Mouse (Mus musculus): ENCODE measurements around the gene Glis3. TPM values are rescaled to one million over a fixed set of nuclear protein-coding genes. Genes with fewer than 3 reads are reported as not detected.

The Glis3 gene
- polyA plus RNA-seq, 1 experiment from 2014 or later: 4.1 TPM

- no peaks in the 10 kb centered on the region for H3K4me1 ChIP-seq (replicated peaks; ENCODE audit: control insufficient read depth, insufficient read depth, low read length)
- DNase-seq (ENCODE audit: low spot score) (no peak), ATAC-seq (ENCODE audit: low FRiP score) (no peak)
- no peaks in the 10 kb centered on the region for H3K27me3 ChIP-seq (ENCODE audit: control insufficient read depth, insufficient read depth, low read length)
- H3K27ac ChIP-seq: no peak overlapping the region
- no peaks in the 10 kb centered on the region for H3K9me3 ChIP-seq (ENCODE audit: control insufficient read depth, low read length)
- H3K36me3 ChIP-seq (replicated peaks; ENCODE audit: control insufficient read depth, insufficient read depth): no peaks in the 10 kb centered on the region
- H3K4me2 ChIP-seq (replicated peaks): no peak overlapping the region
- no peak overlapping the region for H3K9ac ChIP-seq
- WGBS: 83% methylated on average over 1 of the region's 1 CpGs
- no peak overlapping the region for H3K4me3 ChIP-seq (replicated peaks; ENCODE audit: low read length)
Observed at GRCm38 (mm10) chr19:28366766-28367165, 313.1 kb downstream of the Glis3 start.

GRCm38 (mm10) chr19:28365897-28366296, 314.0 kb downstream of the Glis3 start:
- Histone ChIP-seq H3K27me3 (ENCODE audit: control insufficient read depth, insufficient read depth, low read length) (no peaks in the 10 kb centered on the region), H3K4me2 (replicated peaks) (no peak overlapping the region), H3K36me3 (replicated peaks; ENCODE audit: control insufficient read depth, insufficient read depth) (no peaks in the 10 kb centered on the region), H3K27ac (no peak overlapping the region), H3K9ac (no peak overlapping the region), H3K9me3 (ENCODE audit: control insufficient read depth, low read length) (no peaks in the 10 kb centered on the region), H3K4me1 (replicated peaks; ENCODE audit: control insufficient read depth, insufficient read depth, low read length) (no peaks in the 10 kb centered on the region), H3K4me3 (replicated peaks; ENCODE audit: low read length) (no peak overlapping the region)
- no peak for ATAC-seq (ENCODE audit: low FRiP score)
- 51% methylated on average over 7 of the region's 7 CpGs for WGBS
- no peak for DNase-seq (ENCODE audit: low spot score)

DNA sequence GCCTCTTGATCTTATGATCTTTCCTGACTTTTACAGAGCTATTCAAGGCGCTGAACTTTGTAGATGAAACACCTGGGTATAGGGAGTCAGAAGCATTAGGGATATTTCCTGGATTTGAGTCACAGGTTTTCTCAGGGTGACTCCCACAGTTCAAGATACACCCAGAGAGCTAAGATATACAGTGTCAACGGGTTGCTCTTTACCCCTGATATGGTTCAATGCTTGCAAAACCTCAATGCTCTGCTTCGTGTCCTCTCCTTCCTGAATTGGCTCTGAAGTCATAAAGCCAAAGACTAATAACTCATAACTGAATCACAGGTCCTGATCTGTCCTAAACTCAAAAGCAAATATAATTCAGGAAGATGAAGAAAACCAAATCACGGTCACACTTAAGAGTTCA, 319.0 kb downstream of the Glis3 start:
- WGBS: 90% methylated on average over 4 of the region's 4 CpGs
- no peaks in the 10 kb centered on the region for H3K4me1 ChIP-seq (replicated peaks; ENCODE audit: control insufficient read depth, insufficient read depth, low read length)
- DNase-seq (ENCODE audit: low spot score): no peak
- H3K4me2 ChIP-seq (replicated peaks): no peak overlapping the region
- H3K27ac ChIP-seq: no peak overlapping the region
- H3K27me3 ChIP-seq (ENCODE audit: control insufficient read depth, insufficient read depth, low read length): no peaks in the 10 kb centered on the region
- H3K9me3 ChIP-seq (ENCODE audit: control insufficient read depth, low read length): no peaks in the 10 kb centered on the region
- H3K9ac ChIP-seq: no peak overlapping the region
- ATAC-seq (ENCODE audit: low FRiP score): no peak
- no peak overlapping the region for H3K4me3 ChIP-seq (replicated peaks; ENCODE audit: low read length)
- no peaks in the 10 kb centered on the region for H3K36me3 ChIP-seq (replicated peaks; ENCODE audit: control insufficient read depth, insufficient read depth)

DNA sequence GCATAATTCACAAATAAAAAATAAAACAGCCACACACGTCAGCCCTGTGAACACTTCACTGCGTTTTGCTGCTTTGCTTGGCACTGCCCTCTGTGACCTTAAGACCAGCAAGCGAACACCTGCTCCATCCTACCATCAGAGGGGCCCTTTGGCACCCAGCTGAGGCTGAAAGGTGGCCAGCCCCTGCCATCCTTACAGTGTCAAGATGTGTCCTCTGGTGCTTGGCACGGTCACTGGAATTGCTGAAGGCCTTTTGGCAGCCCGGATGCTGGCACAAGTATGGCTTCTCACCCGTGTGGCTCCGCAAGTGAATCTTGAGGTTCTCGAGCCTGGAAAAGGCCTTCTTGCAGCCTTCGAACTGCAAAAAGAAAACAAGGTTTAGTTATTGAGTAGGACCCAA, 322.3 kb downstream of the Glis3 start:
- no peak overlapping the region for H3K9ac ChIP-seq
- WGBS: 87% methylated on average over 9 of the region's 9 CpGs
- no peak overlapping the region for H3K27ac ChIP-seq
- H3K9me3 ChIP-seq (ENCODE audit: control insufficient read depth, low read length): no peaks in the 10 kb centered on the region
- H3K4me1 ChIP-seq (replicated peaks; ENCODE audit: control insufficient read depth, insufficient read depth, low read length): no peaks in the 10 kb centered on the region
- no peaks in the 10 kb centered on the region for H3K27me3 ChIP-seq (ENCODE audit: control insufficient read depth, insufficient read depth, low read length)
- no peak for DNase-seq (ENCODE audit: low spot score)
- ATAC-seq (ENCODE audit: low FRiP score): no peak
- no peak overlapping the region for H3K4me2 ChIP-seq (replicated peaks)
- H3K4me3 ChIP-seq (replicated peaks; ENCODE audit: low read length): no peak overlapping the region
- no peaks in the 10 kb centered on the region for H3K36me3 ChIP-seq (replicated peaks; ENCODE audit: control insufficient read depth, insufficient read depth)

DNA sequence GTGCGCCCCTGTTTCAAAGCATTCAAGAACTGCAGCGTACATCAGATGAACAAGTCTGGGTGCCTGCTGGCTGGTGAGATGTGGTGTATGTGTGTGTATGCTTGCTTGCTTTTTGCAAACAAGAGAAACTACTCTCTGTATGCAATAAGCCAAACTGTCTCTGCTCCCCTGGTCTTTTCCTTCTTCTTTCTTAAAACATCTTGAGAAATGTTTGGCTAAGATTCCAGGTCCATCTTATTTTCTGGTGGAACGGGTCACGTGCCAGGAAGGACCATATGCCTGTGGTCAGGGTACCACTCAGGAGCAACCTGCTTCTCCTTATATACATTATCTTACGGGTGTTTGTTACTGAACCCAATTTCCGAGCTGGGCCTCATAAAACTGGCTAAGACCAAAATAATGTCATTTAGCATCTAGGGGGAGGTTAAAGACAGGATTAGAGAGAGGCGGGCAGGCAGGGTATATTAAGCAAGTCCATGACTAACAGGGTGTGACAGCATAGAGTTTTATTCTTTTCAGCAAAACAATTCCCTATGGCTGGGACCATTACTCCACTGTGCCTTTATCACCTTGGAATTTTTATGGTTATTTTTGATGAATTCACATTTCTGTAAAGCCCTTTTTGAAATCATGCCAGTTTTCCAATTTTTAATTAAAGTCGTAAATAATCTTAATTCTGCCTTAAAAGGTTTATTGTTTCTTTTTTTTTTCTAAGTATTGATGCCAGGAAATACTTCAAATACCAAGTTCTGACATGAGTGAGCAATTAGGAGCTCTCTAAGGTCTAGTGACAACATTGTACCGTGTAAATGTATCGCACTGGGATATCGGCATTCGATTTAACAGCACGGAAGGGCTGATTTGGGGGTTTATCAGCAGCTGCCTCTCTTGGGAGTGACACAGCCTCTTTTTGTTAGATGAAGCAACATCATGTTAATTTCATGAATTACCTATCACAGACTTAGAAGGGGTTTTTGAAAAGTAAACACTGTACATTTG, 328.5 kb downstream of the Glis3 start:
- DNase-seq (ENCODE audit: low spot score) (peak; percentile 50), ATAC-seq (ENCODE audit: low FRiP score) (no peak)
- H3K4me2 ChIP-seq (replicated peaks): no peak overlapping the region
- H3K36me3 ChIP-seq (replicated peaks; ENCODE audit: control insufficient read depth, insufficient read depth): no peaks in the 10 kb centered on the region
- H3K27ac ChIP-seq: no peak overlapping the region
- no peaks in the 10 kb centered on the region for H3K9me3 ChIP-seq (ENCODE audit: control insufficient read depth, low read length)
- no peak overlapping the region for H3K9ac ChIP-seq
- H3K4me3 ChIP-seq (replicated peaks; ENCODE audit: low read length): no peak overlapping the region
- peaks cover 7% of the 10 kb centered on the region; the same call in 1 of the 2 replicates for H3K4me1 ChIP-seq (replicated peaks; ENCODE audit: control insufficient read depth, insufficient read depth, low read length)
- H3K27me3 ChIP-seq (ENCODE audit: control insufficient read depth, insufficient read depth, low read length): no peaks in the 10 kb centered on the region
- 46% methylated on average over 13 of the region's 13 CpGs for WGBS

- Histone ChIP-seq H3K27ac (no peak overlapping the region; the same call in 1 of the 2 replicates), H3K27me3 (ENCODE audit: control insufficient read depth, insufficient read depth, low read length) (no peaks in the 10 kb centered on the region), H3K36me3 (replicated peaks; ENCODE audit: control insufficient read depth, insufficient read depth) (no peaks in the 10 kb centered on the region), H3K4me3 (replicated peaks; ENCODE audit: low read length) (no peak overlapping the region), H3K9me3 (ENCODE audit: control insufficient read depth, low read length) (no peaks in the 10 kb centered on the region), H3K4me2 (replicated peaks) (no peak overlapping the region), H3K9ac (no peak overlapping the region), H3K4me1 (replicated peaks; ENCODE audit: control insufficient read depth, insufficient read depth, low read length) (peaks cover 6% of the 10 kb centered on the region; the same call in 1 of the 2 replicates)
- DNase-seq (ENCODE audit: low spot score) (no peak), ATAC-seq (ENCODE audit: low FRiP score) (no peak)
- WGBS: 35% methylated on average over 13 of the region's 13 CpGs
Observed at GRCm38 (mm10) chr19:28347080-28347825, 332.6 kb downstream of the Glis3 start.

- Histone ChIP-seq H3K4me3 (replicated peaks; ENCODE audit: low read length) (no peak overlapping the region), H3K27me3 (ENCODE audit: control insufficient read depth, insufficient read depth, low read length) (no peaks in the 10 kb centered on the region), H3K9me3 (ENCODE audit: control insufficient read depth, low read length) (no peaks in the 10 kb centered on the region), H3K4me1 (replicated peaks; ENCODE audit: control insufficient read depth, insufficient read depth, low read length) (no peaks in the 10 kb centered on the region), H3K36me3 (replicated peaks; ENCODE audit: control insufficient read depth, insufficient read depth) (no peaks in the 10 kb centered on the region), H3K4me2 (replicated peaks) (no peak overlapping the region), H3K9ac (no peak overlapping the region), H3K27ac (no peak overlapping the region)
- ATAC-seq (ENCODE audit: low FRiP score): no peak
- 66% methylated on average over 7 of the region's 7 CpGs for WGBS
- DNase-seq (ENCODE audit: low spot score): no peak
Observed at GRCm38 (mm10) chr19:28343640-28344039, 336.2 kb downstream of the Glis3 start.

GRCm38 (mm10) chr19:28337574-28337973, 342.3 kb downstream of the Glis3 start:
- H3K27me3 ChIP-seq (ENCODE audit: control insufficient read depth, insufficient read depth, low read length): no peaks in the 10 kb centered on the region
- WGBS: 34% methylated on average over 3 of the region's 3 CpGs
- no peak overlapping the region for H3K9ac ChIP-seq
- H3K4me2 ChIP-seq (replicated peaks): no peak overlapping the region
- peaks cover 24% of the 10 kb centered on the region for H3K4me1 ChIP-seq (replicated peaks; ENCODE audit: control insufficient read depth, insufficient read depth, low read length)
- peak overlapping the region; percentile 33; the same call in 1 of the 2 replicates for H3K27ac ChIP-seq
- no peak overlapping the region for H3K4me3 ChIP-seq (replicated peaks; ENCODE audit: low read length)
- DNase-seq (ENCODE audit: low spot score) (no peak), ATAC-seq (ENCODE audit: low FRiP score) (no peak)
- no peaks in the 10 kb centered on the region for H3K36me3 ChIP-seq (replicated peaks; ENCODE audit: control insufficient read depth, insufficient read depth)
- no peaks in the 10 kb centered on the region for H3K9me3 ChIP-seq (ENCODE audit: control insufficient read depth, low read length)
